Mouse (Mus musculus) limb, embryonic 13.5 days (tissue): ENCODE results near the gene Mak. TPM values are rescaled to one million over a fixed set of nuclear protein-coding genes. Genes with fewer than 3 reads are reported as not detected.
A peak's percentile ranks its signal among the peaks of the same experiment; 100 is the strongest.

ENCODE experiments used
- ATAC-seq: fragments of 200-750 bp; cut with Nextera tagmentation; 2 replicates; pipeline ENCODE4 v1.8.0; 2017; ENCODE audit warnings: low read depth, moderate number of reproducible peaks, moderate TSS enrichment; ENCODE audit not compliant: low FRiP score
- H3K27ac ChIP-seq: fragments of 300-500 bp; sonication (generic); 2 replicates; pipeline ENCODE4 v1.5.1; 2015; ENCODE audit warnings: inconsistent platforms, mild to moderate bottlenecking, moderate library complexity
- H3K27me3 ChIP-seq: fragments of 300-500 bp; sonication (generic); 2 replicates; pipeline ENCODE4 v1.6.1; 2015; ENCODE audit warnings: mild to moderate bottlenecking, inconsistent platforms
- H3K36me3 ChIP-seq: fragments of 300-500 bp; sonication (generic); 2 replicates; pipeline ENCODE4 v1.6.1; 2015; ENCODE audit warnings: inconsistent platforms, mild to moderate bottlenecking, moderate library complexity
- H3K4me1 ChIP-seq: fragments of 300-500 bp; sonication (generic); 2 replicates; pipeline ENCODE4 v1.6.1; 2015; ENCODE audit warnings: inconsistent platforms
- H3K4me2 ChIP-seq: fragments of 300-500 bp; sonication (generic); replicated peaks from 2 replicates; pipeline ENCODE4 v1.6.1; 2015; ENCODE audit warnings: inconsistent platforms, mild to moderate bottlenecking, moderate library complexity
- H3K4me3 ChIP-seq: fragments of 300-500 bp; sonication (generic); 2 replicates; pipeline ENCODE4 v1.5.1; 2015; ENCODE audit warnings: moderate library complexity, mild to moderate bottlenecking, inconsistent platforms
- H3K9ac ChIP-seq: fragments of 300-500 bp; sonication (generic); 2 replicates; pipeline ENCODE4 v1.6.1; 2015; ENCODE audit warnings: mild to moderate bottlenecking, inconsistent platforms
- H3K9me3 ChIP-seq: fragments of 300-500 bp; sonication (generic); 2 replicates; pipeline ENCODE4 v1.6.1; 2016; ENCODE audit warnings: inconsistent platforms
- WGBS: fragments of 180-500 bp; shearing (Covaris S2); methylation state at CpG from one replicate; pipeline ENCODE4 v1.1.7; 2015; 5-methylcytosine and 5-hydroxymethylcytosine counted together
- polyA plus RNA-seq: library from polyadenylated mRNA; unstranded; fragments of >200 nt; fragmentation: Nextera tagmentation; extraction: Ambion mirVana; gene quantifications from 2 replicates; pipeline ENCODE4 v1.2.1, GENCODE M21; 2015

The Mak gene
- polyA plus RNA-seq, 1 experiment from 2014 or later: 0.55 TPM

DNA sequence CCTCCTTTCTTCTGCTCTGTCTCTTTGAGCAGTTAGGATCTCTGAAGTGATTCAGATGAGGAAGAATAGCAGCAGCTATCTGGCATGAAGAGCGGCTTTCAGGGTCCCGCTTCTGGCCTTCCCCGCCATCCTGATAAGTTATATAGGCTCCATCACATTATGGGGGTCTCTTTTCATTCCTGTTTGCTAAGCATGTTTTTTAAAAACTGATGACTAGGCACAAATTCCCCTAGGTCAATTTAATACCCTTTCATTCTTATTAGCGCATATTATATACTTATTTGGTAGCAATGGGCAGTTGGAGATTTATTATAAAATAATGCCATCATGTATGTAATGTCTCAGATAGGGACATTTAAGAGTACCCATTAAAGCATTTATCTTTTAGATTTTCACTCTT is 11.9 kb downstream of the Mak start:
- no peak overlapping the region for H3K27ac ChIP-seq
- no peak overlapping the region for H3K9ac ChIP-seq
- H3K4me3 ChIP-seq: no peak overlapping the region
- no peaks in the 10 kb centered on the region for H3K27me3 ChIP-seq
- no peaks in the 10 kb centered on the region for H3K9me3 ChIP-seq
- no peak overlapping the region for H3K4me2 ChIP-seq
- H3K4me1 ChIP-seq: no peaks in the 10 kb centered on the region
- H3K36me3 ChIP-seq: no peaks in the 10 kb centered on the region
- no peak for ATAC-seq
- WGBS: 95% methylated on average over 4 of the region's 4 CpGs

DNA sequence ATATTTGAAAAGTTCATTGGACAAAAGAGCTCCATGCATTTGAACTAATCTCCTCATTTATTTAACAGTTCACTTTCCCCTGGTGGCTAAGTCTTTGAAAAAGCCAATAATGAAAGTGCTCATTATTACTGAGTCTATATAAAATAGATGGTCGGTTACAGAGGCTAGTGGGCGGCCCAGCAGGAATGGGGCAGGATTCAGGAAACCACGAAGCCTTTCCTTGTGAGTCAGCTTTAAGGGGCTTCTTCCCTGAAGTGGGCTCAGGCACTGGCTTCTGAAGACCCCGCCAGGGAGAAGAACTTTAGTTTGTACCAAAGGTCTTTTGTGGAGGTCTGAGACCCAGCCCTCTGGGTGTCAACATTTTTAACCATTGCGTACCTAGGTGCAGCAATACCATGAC is 27.5 kb downstream of the Mak start:
- WGBS: 53% methylated on average over 5 of the region's 5 CpGs

DNA sequence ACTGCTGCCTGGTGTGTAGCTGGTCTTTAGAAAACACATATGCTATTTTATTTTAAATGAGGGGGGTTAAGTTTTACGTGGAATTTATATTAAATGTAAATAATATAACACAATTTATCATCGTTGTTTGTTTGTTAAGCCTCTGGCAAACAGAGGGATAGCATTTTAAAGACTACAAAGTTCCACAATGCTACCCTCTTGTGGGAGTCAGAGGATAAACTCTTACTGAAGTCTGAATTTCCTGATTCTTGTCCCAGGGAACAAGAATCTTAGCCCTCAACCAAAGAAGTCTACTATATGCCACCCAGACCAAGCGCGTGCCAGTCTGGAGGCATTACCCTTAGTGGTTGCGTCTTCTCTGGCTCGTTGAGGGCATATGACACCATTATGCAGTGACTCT is 32.2 kb downstream of the Mak start:
- H3K9ac ChIP-seq: no peak overlapping the region
- no peak overlapping the region for H3K4me3 ChIP-seq
- H3K27ac ChIP-seq: no peak overlapping the region
- H3K27me3 ChIP-seq: no peaks in the 10 kb centered on the region
- no peak for ATAC-seq
- H3K4me1 ChIP-seq: peaks cover 11% of the 10 kb centered on the region; the same call in 1 of the 2 replicates
- no peaks in the 10 kb centered on the region for H3K9me3 ChIP-seq
- H3K4me2 ChIP-seq: no peak overlapping the region
- 87% methylated on average over 6 of the region's 6 CpGs for WGBS
- no peaks in the 10 kb centered on the region for H3K36me3 ChIP-seq

More for the DNA sequence above, 27.5 kb downstream of the Mak start:
- Histone ChIP-seq H3K4me3 (no peak overlapping the region), H3K27me3 (no peaks in the 10 kb centered on the region), H3K4me1 (peaks cover 13% of the 10 kb centered on the region; the same call in 1 of the 2 replicates), H3K9ac (no peak overlapping the region), H3K27ac (no peak overlapping the region), H3K4me2 (no peak overlapping the region), H3K9me3 (no peaks in the 10 kb centered on the region), H3K36me3 (no peaks in the 10 kb centered on the region)
- no peak for ATAC-seq

DNA sequence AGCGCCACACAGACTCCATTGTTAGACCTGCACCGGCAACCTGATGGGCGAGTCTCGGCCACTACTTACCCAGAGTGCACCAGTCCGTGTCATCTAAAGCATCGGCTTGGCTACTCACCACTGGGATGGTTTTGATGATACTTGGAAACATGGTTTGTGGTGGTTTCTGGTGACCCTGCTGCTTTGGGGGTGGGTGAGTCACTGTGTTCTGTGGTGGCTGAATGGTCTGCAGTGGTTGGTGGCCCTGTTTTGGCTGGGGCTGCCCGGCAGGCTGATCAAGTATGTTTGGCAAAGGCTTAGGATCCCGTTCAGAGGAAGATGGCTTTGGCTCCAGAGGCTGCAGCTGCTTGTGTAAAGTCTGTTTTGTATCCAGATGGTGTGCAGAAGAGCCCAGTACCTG is 33.6 kb downstream of the Mak start:
- Histone ChIP-seq H3K4me2 (no peak overlapping the region), H3K36me3 (no peaks in the 10 kb centered on the region), H3K27ac (no peak overlapping the region), H3K9ac (no peak overlapping the region), H3K9me3 (no peaks in the 10 kb centered on the region), H3K4me1 (no peaks in the 10 kb centered on the region), H3K27me3 (no peaks in the 10 kb centered on the region), H3K4me3 (no peak overlapping the region)
- ATAC-seq: no peak
- WGBS: 88% methylated on average over 8 of the region's 8 CpGs

DNA sequence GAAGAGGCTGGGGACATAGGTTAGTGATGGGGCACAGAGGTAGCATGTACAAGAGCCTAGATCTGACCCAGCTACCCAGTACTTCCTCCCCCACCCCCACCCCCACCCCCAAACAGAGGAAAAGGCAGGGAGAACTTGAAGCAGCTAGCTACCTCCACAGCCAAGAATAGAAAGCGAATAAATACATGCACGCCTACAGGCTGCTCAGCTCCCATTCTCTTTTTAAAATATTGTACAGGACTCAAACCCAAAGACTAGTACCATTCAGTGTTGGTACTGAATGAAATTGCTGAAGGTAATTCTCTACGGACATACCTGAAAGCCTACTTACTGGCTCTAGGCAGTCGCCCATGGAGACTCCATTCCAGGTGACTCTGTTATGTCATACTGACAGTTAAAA is 37.0 kb downstream of the Mak start:
- no peaks in the 10 kb centered on the region for H3K36me3 ChIP-seq
- H3K27ac ChIP-seq: no peak overlapping the region
- no peaks in the 10 kb centered on the region for H3K4me1 ChIP-seq
- H3K4me2 ChIP-seq: no peak overlapping the region
- no peak overlapping the region for H3K9ac ChIP-seq
- no peak for ATAC-seq
- no peaks in the 10 kb centered on the region for H3K27me3 ChIP-seq
- H3K4me3 ChIP-seq: no peak overlapping the region
- WGBS: 91% methylated on average over 4 of the region's 4 CpGs
- no peaks in the 10 kb centered on the region for H3K9me3 ChIP-seq

DNA sequence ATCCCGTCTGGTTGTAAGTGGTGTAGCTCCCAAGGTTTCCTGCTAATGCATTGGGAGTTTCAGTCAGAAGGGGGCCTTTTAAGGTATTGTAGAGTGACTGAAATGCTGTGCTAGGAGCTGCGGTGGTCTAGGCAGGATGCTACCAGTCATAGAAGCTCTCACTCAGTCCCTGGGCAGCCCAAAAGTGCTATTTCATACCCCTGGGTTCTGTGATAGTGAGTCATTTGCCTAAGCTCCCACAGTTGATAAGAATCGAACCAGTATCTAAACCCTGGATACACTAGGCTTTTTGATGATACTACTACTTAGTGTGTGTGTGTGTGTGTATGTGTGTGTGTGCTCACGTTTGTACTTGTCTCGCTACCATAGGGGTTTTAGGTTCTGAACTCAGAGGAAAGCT is 49.4 kb downstream of the Mak start:
- Histone ChIP-seq H3K27me3 (no peaks in the 10 kb centered on the region), H3K4me2 (no peak overlapping the region), H3K4me1 (no peaks in the 10 kb centered on the region), H3K36me3 (no peaks in the 10 kb centered on the region), H3K27ac (no peak overlapping the region), H3K9ac (no peak overlapping the region), H3K4me3 (no peak overlapping the region), H3K9me3 (no peaks in the 10 kb centered on the region)
- no peak for ATAC-seq
- WGBS: 88% methylated on average over 5 of the region's 5 CpGs

DNA sequence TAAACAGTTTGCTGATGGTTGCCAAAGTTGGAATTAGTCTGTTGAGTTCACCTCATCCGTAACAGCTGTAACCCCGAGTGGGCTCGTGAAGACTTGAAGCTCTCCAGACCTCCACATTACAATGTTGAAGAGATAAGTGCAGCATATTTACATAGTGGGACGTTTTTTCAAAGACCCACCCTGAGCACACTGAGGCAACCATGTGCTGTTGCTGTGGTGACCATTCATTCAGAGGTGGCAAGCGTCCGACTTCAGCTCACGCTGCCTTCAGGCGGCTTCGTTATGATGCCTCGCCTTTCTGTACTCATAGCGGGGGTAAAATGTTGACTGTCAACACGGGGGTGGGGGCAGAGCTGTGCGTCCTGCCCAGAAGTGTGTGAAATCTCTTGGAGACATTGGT is 57.4 kb downstream of the Mak start:
- no peak overlapping the region for H3K27ac ChIP-seq
- no peaks in the 10 kb centered on the region for H3K9me3 ChIP-seq
- H3K36me3 ChIP-seq: peaks cover 61% of the 10 kb centered on the region
- no peak overlapping the region for H3K9ac ChIP-seq
- WGBS: 91% methylated on average over 13 of the region's 13 CpGs
- peaks cover 7% of the 10 kb centered on the region for H3K4me1 ChIP-seq
- no peak overlapping the region for H3K4me3 ChIP-seq
- ATAC-seq: no peak
- no peak overlapping the region for H3K4me2 ChIP-seq
- H3K27me3 ChIP-seq: no peaks in the 10 kb centered on the region

DNA sequence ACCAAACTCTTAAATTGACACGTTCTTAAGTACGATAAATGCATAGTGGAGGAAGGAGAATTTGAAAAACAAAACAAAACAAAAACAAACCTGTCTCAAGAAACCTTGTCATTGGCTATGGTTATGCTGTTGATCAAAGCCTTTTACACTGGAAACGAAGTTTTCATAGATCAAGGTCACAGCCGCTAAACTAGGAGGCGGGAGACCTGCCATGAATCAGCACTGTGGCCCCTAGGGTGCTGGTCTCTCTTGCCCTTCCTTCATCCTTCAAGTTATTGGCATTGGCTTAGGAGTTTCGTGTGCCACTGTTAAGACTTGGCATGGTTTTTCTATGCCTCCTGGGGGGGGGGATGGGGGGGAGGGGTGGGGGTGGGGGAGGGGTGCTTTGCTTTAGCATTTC is 57.9 kb downstream of the Mak start:
- H3K27me3 ChIP-seq: no peaks in the 10 kb centered on the region
- 85% methylated on average over 6 of the region's 6 CpGs for WGBS
- peaks cover 61% of the 10 kb centered on the region for H3K36me3 ChIP-seq
- H3K4me2 ChIP-seq: no peak overlapping the region
- H3K27ac ChIP-seq: no peak overlapping the region
- peaks cover 11% of the 10 kb centered on the region for H3K4me1 ChIP-seq
- no peak overlapping the region for H3K9ac ChIP-seq
- ATAC-seq: no peak
- no peaks in the 10 kb centered on the region for H3K9me3 ChIP-seq
- no peak overlapping the region for H3K4me3 ChIP-seq

DNA sequence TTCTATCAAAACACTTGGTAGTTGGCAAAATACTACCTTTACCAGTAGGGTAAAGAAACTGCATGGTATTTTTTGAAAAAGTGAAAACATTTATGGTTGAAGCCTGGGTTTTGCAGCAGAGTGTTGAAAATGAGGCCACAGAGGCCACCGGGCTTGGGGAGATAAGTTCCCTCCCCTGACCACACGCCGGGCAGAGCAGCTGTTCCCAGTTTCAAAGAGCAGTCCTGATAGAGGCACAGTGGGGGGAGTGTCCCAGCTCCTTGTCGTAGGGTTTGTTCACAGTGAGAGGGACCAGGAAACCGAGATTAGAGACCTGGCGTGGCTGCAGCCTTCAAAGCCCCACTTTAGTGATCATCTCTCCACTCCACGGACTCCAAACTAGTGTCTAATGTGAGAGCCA is 59.0 kb downstream of the Mak start:
- H3K27ac ChIP-seq: no peak overlapping the region
- peaks cover 13% of the 10 kb centered on the region for H3K4me1 ChIP-seq
- ATAC-seq: no peak
- no peaks in the 10 kb centered on the region for H3K27me3 ChIP-seq
- H3K36me3 ChIP-seq: peaks cover 61% of the 10 kb centered on the region
- H3K9ac ChIP-seq: no peak overlapping the region
- H3K4me2 ChIP-seq: no peak overlapping the region
- H3K9me3 ChIP-seq: no peaks in the 10 kb centered on the region
- H3K4me3 ChIP-seq: no peak overlapping the region
- WGBS: 73% methylated on average over 7 of the region's 7 CpGs

DNA sequence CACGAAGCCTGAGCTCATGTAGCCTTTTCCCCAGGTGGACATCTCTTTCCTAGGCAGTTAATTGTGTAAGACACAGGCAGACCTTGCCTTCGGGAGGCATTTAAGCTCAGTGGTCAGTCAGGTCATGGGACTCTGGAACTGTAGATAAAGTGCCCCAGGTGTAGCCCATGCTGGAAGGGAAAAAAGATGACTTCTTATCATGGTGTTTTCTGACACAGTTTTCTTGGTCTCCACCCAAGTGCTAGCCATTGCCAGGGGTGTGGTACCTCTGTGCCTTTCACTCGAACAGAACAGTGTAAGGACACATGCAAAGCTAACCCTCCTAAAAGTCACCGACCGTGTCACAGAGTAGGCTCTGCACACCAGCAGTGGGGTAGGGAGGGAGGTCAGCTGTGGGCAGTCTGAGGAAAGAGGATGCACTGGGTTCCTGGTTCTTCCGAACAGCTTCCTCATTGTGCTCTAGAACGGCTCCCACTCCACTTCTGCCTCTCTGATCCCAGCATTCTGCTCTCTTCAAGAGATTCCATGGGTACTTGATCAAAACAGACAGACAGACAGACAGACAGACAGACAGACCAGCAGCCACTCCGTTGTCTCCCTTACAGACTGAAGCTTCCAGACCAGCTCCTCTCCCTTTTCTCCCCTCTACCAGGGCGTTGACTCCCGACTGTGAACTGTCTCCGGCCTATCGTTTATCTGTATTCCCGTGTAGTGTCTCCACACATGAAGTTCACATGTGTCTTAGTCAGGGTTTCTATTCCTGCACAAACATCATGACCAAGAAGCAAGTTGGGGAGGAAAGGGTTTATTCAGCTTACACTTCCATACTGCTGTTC is 60.5 kb downstream of the Mak start:
- H3K9me3 ChIP-seq: no peaks in the 10 kb centered on the region
- H3K27ac ChIP-seq: no peak overlapping the region
- no peak overlapping the region for H3K4me2 ChIP-seq
- no peak overlapping the region; the same call in 1 of the 2 replicates for H3K9ac ChIP-seq
- 93% methylated on average over 13 of the region's 13 CpGs for WGBS
- H3K27me3 ChIP-seq: no peaks in the 10 kb centered on the region
- H3K4me1 ChIP-seq: peaks cover 17% of the 10 kb centered on the region
- no peak overlapping the region for H3K4me3 ChIP-seq
- peaks cover 67% of the 10 kb centered on the region for H3K36me3 ChIP-seq
- no peak for ATAC-seq

DNA sequence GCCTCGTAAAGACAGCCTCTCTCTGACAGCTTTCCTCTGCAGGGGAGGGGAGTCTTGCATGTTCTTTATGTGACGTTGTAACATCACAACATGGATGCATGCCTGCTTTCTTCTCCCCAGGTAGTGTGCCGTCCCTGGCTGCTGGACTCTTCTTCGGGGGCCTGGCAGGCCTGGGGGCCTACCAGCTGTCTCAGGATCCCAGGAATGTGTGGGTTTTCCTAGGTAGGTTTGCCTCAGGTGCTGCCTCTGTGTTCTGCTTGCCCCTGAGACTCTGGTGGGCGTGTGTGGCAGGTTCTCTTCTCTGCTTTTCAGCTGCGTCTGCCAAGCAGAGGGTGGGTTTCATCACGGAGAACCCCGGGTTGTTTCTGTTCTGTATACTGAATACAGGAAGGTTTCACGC is 61.3 kb downstream of the Mak start:
- Histone ChIP-seq H3K36me3 (peaks cover 65% of the 10 kb centered on the region), H3K4me3 (no peak overlapping the region)

DNA sequence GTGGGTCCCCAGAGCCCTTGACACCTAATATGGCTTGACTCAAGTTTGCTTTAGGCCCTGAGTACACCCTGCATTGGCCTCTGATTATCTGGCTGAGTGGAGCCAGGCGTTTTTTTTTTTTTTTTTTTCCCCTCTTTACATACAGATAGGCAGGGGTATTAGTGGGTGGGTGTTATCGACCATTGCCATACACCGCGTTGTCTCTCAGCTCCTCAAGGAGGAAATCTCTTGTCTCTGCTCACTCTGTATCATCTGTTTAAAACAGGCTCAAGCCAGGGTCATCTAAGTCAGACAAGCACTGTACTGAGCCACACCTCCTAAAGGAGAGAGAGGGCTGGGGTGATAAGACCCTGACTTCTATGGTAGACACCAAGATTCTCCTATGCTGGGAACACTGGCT is 61.7 kb downstream of the Mak start:
- peaks cover 17% of the 10 kb centered on the region for H3K4me1 ChIP-seq
- ATAC-seq: no peak
- peaks cover 66% of the 10 kb centered on the region for H3K36me3 ChIP-seq
- H3K9me3 ChIP-seq: no peaks in the 10 kb centered on the region
- H3K27me3 ChIP-seq: no peaks in the 10 kb centered on the region
- H3K4me2 ChIP-seq: peak overlapping the region; percentile 90
- H3K4me3 ChIP-seq: peak overlapping the region; percentile 73; the same call in 1 of the 2 replicates
- no peak overlapping the region for H3K27ac ChIP-seq
- no peak overlapping the region for H3K9ac ChIP-seq
- 86% methylated on average over 4 of the region's 4 CpGs for WGBS

More for the DNA sequence above, 61.3 kb downstream of the Mak start:
- ATAC-seq: no peak
- H3K27me3 ChIP-seq: no peaks in the 10 kb centered on the region
- no peak overlapping the region for H3K27ac ChIP-seq
- no peak overlapping the region for H3K9ac ChIP-seq
- no peaks in the 10 kb centered on the region for H3K9me3 ChIP-seq
- peak overlapping the region; percentile 90 for H3K4me2 ChIP-seq
- peaks cover 17% of the 10 kb centered on the region for H3K4me1 ChIP-seq
- 94% methylated on average over 9 of the region's 9 CpGs for WGBS
